Mouse (Mus musculus): ENCODE data around the gene Yju2. TPM values are rescaled to one million over a fixed set of nuclear protein-coding genes. Genes with fewer than 3 reads are reported as not detected.

Gene Yju2
- polyA plus RNA-seq, 1 experiment, result 7.2 TPM

GRCm38 (mm10) chr17:56007444-56008355 is 48.8 kb downstream of the Yju2 start:
- H3K27ac ChIP-seq (ENCODE audit: insufficient read depth, low read depth, low read length), result peak overlapping the region; percentile 48

GRCm38 (mm10) chr17:56008356-56009087 is 49.6 kb downstream of the Yju2 start:
- Histone ChIP-seq H3K4me3 (ENCODE audit: insufficient read depth, low read depth, low read length) (peak overlapping the region; percentile 83), H3K27ac (ENCODE audit: insufficient read depth, low read depth, low read length) (peak overlapping the region; percentile 76), H3K36me3 (ENCODE audit: control insufficient read depth, insufficient read depth, low read length) (no peaks in the 10 kb centered on the region), H3K4me1 (ENCODE audit: control insufficient read depth, insufficient read depth, low read length) (peaks cover 3% of the 10 kb centered on the region; the same call in 1 of the 2 replicates), H3K27me3 (replicated peaks; ENCODE audit: control insufficient read depth, insufficient read depth, low read length) (no peaks in the 10 kb centered on the region)
- WGBS, result under 1% methylated on average over 21 of the region's 21 CpGs
- no peak for TF ChIP-seq CTCF (conservative IDR thresholded peaks at IDR 0.05; ENCODE audit: insufficient read depth, insufficient read length, low read depth, low read length)
- TF ChIP-seq POLR2A (IDR thresholded peaks at IDR 0.05; ENCODE audit: low read depth, low read length), result no peak
- peak; percentile 98 for DNase-seq

More at GRCm38 (mm10) chr17:56007444-56008355, 48.8 kb downstream of the Yju2 start:
- H3K27me3 ChIP-seq (replicated peaks; ENCODE audit: control insufficient read depth, insufficient read depth, low read length), result no peaks in the 10 kb centered on the region
- no peak for DNase-seq
- no peak overlapping the region; the same call in 1 of the 2 replicates for H3K4me3 ChIP-seq (ENCODE audit: insufficient read depth, low read depth, low read length)
- WGBS, result 28% methylated on average over 14 of the region's 14 CpGs
- H3K36me3 ChIP-seq (ENCODE audit: control insufficient read depth, insufficient read depth, low read length), result no peaks in the 10 kb centered on the region
- H3K4me1 ChIP-seq (ENCODE audit: control insufficient read depth, insufficient read depth, low read length), result peaks cover 3% of the 10 kb centered on the region; the same call in 1 of the 2 replicates
- TF ChIP-seq POLR2A (IDR thresholded peaks at IDR 0.05; ENCODE audit: low read depth, low read length) (no peak), CTCF (conservative IDR thresholded peaks at IDR 0.05; ENCODE audit: insufficient read depth, insufficient read length, low read depth, low read length) (no peak)

- Histone ChIP-seq H3K36me3 (ENCODE audit: control insufficient read depth, insufficient read depth, low read length) (no peaks in the 10 kb centered on the region), H3K27me3 (replicated peaks; ENCODE audit: control insufficient read depth, insufficient read depth, low read length) (no peaks in the 10 kb centered on the region), H3K4me1 (ENCODE audit: control insufficient read depth, insufficient read depth, low read length) (peaks cover 3% of the 10 kb centered on the region; the same call in 1 of the 2 replicates), H3K27ac (ENCODE audit: insufficient read depth, low read depth, low read length) (peak overlapping the region; percentile 76), H3K4me3 (ENCODE audit: insufficient read depth, low read depth, low read length) (peak overlapping the region; percentile 83)
- TF ChIP-seq POLR2A (IDR thresholded peaks at IDR 0.05; ENCODE audit: low read depth, low read length), result peak; percentile 64
- TF ChIP-seq CTCF (conservative IDR thresholded peaks at IDR 0.05; ENCODE audit: insufficient read depth, insufficient read length, low read depth, low read length), result peak; percentile 38
- DNase-seq, result peak; percentile 97
- 1% methylated on average over 62 of the region's 62 CpGs for WGBS
Observed at GRCm38 (mm10) chr17:56009088-56009961, 50.4 kb downstream of the Yju2 start.

GRCm38 (mm10) chr17:56009962-56010240 is 51.0 kb downstream of the Yju2 start:
- TF ChIP-seq CTCF (conservative IDR thresholded peaks at IDR 0.05; ENCODE audit: insufficient read depth, insufficient read length, low read depth, low read length) (no peak), POLR2A (IDR thresholded peaks at IDR 0.05; ENCODE audit: low read depth, low read length) (no peak)
- no peak overlapping the region for H3K27ac ChIP-seq (ENCODE audit: insufficient read depth, low read depth, low read length)
- WGBS, result 47% methylated on average over 2 of the region's 2 CpGs

GRCm38 (mm10) chr17:56010255-56010654 is 51.4 kb downstream of the Yju2 start:
- H3K27ac ChIP-seq (ENCODE audit: insufficient read depth, low read depth, low read length), result no peak overlapping the region
- 67% methylated on average over 14 of the region's 14 CpGs for WGBS

More at GRCm38 (mm10) chr17:56009962-56010240, 51.0 kb downstream of the Yju2 start:
- Histone ChIP-seq H3K27me3 (replicated peaks; ENCODE audit: control insufficient read depth, insufficient read depth, low read length) (no peaks in the 10 kb centered on the region), H3K4me1 (ENCODE audit: control insufficient read depth, insufficient read depth, low read length) (peaks cover 3% of the 10 kb centered on the region; the same call in 1 of the 2 replicates), H3K4me3 (ENCODE audit: insufficient read depth, low read depth, low read length) (peak overlapping the region; percentile 83), H3K36me3 (ENCODE audit: control insufficient read depth, insufficient read depth, low read length) (no peaks in the 10 kb centered on the region)
- DNase-seq, result no peak

GRCm38 (mm10) chr17:56010681-56011080 is 51.8 kb downstream of the Yju2 start:
- Histone ChIP-seq H3K36me3 (ENCODE audit: control insufficient read depth, insufficient read depth, low read length) (no peaks in the 10 kb centered on the region), H3K4me3 (ENCODE audit: insufficient read depth, low read depth, low read length) (no peak overlapping the region), H3K27ac (ENCODE audit: insufficient read depth, low read depth, low read length) (no peak overlapping the region), H3K27me3 (replicated peaks; ENCODE audit: control insufficient read depth, insufficient read depth, low read length) (no peaks in the 10 kb centered on the region), H3K4me1 (ENCODE audit: control insufficient read depth, insufficient read depth, low read length) (peaks cover 3% of the 10 kb centered on the region; the same call in 1 of the 2 replicates)
- DNase-seq, result peak; percentile 78
- TF ChIP-seq POLR2A (IDR thresholded peaks at IDR 0.05; ENCODE audit: low read depth, low read length) (no peak), CTCF (conservative IDR thresholded peaks at IDR 0.05; ENCODE audit: insufficient read depth, insufficient read length, low read depth, low read length) (peak; percentile 96)
- WGBS, result 5% methylated on average over 9 of the region's 9 CpGs

More at GRCm38 (mm10) chr17:56010255-56010654, 51.4 kb downstream of the Yju2 start:
- H3K27me3 ChIP-seq (replicated peaks; ENCODE audit: control insufficient read depth, insufficient read depth, low read length), result no peaks in the 10 kb centered on the region
- H3K4me3 ChIP-seq (ENCODE audit: insufficient read depth, low read depth, low read length), result no peak overlapping the region
- TF ChIP-seq POLR2A (IDR thresholded peaks at IDR 0.05; ENCODE audit: low read depth, low read length), result no peak
- TF ChIP-seq CTCF (conservative IDR thresholded peaks at IDR 0.05; ENCODE audit: insufficient read depth, insufficient read length, low read depth, low read length), result no peak
- no peaks in the 10 kb centered on the region for H3K36me3 ChIP-seq (ENCODE audit: control insufficient read depth, insufficient read depth, low read length)
- DNase-seq, result no peak
- H3K4me1 ChIP-seq (ENCODE audit: control insufficient read depth, insufficient read depth, low read length), result peaks cover 3% of the 10 kb centered on the region; the same call in 1 of the 2 replicates
